Mouse (Mus musculus) myocyte (in vitro differentiated cells): ENCODE measurements around the gene Krt84. TPM values are rescaled to one million over a fixed set of nuclear protein-coding genes. Genes with fewer than 3 reads are reported as not detected.

Source experiments
- H3K27me3 ChIP-seq: one replicate; pipeline ENCODE4 v1.6.1; 2011; ENCODE audit not compliant: control insufficient read depth, insufficient read depth, insufficient read length
- H3K36me3 ChIP-seq: one replicate; pipeline ENCODE4 v1.6.1; 2011; ENCODE audit not compliant: control insufficient read depth, insufficient read depth
- H3K4me2 ChIP-seq: one replicate; pipeline ENCODE4 v1.6.1; 2011; ENCODE audit warnings: low read depth, control low read depth
- H3K4me3 ChIP-seq: one replicate; pipeline ENCODE4 v1.5.1; 2011; ENCODE audit warnings: mild to moderate bottlenecking, control low read depth, moderate library complexity
- H3K79me2 ChIP-seq: one replicate; pipeline ENCODE4 v1.6.1; 2011; ENCODE audit not compliant: control insufficient read depth, insufficient read depth
- H3ac ChIP-seq: one replicate; pipeline ENCODE4 v1.6.1; 2011; ENCODE audit not compliant: control insufficient read depth, insufficient read length
- CEBPB ChIP-seq: IDR thresholded peaks from 2 replicates; pipeline ENCODE4 v1.6.1; 2011; ENCODE audit warnings: mild to moderate bottlenecking, moderate library complexity; ENCODE audit not compliant: poor library complexity, insufficient read depth, severe bottlenecking
- E2F4 ChIP-seq: IDR thresholded peaks from one replicate; pipeline ENCODE4 v1.6.1; 2011; ENCODE audit warnings: mild to moderate bottlenecking, control low read depth, moderate library complexity; ENCODE audit not compliant: insufficient read depth
- MAX ChIP-seq: IDR thresholded peaks from one replicate; pipeline ENCODE4 v1.6.1; 2011; ENCODE audit warnings: low read depth, mild to moderate bottlenecking, control low read depth
- MYOD1 ChIP-seq, 3 experiments: IDR thresholded peaks; one replicate each; pipeline ENCODE4 v1.6.1; 2011; ENCODE audit warnings: control low read depth in 2 of 3, low read depth in 2 of 3, mild to moderate bottlenecking in 2 of 3, moderate library complexity in 1 of 3; ENCODE audit not compliant: insufficient read length in 2 of 3, control insufficient read depth in 1 of 3
- MYOG ChIP-seq, 3 experiments: IDR thresholded peaks; one replicate each; pipeline ENCODE4 v1.6.1; 2011; ENCODE audit warnings: control low read depth in 2 of 3, low read depth in 2 of 3, mild to moderate bottlenecking in 2 of 3; ENCODE audit not compliant: insufficient read length in 2 of 3, control insufficient read depth in 1 of 3, insufficient read depth in 1 of 3
- POLR2A ChIP-seq: IDR thresholded peaks from one replicate; pipeline ENCODE4 v1.6.1; 2011; ENCODE audit warnings: low read depth, mild to moderate bottlenecking, control low read depth, moderate library complexity; ENCODE audit not compliant: insufficient read length
- POLR2AphosphoS2 ChIP-seq: IDR thresholded peaks from one replicate; pipeline ENCODE4 v1.6.1; 2011; ENCODE audit warnings: low read depth, control low read depth; ENCODE audit not compliant: insufficient read length
- REST ChIP-seq: IDR thresholded peaks from one replicate; pipeline ENCODE4 v1.6.1; 2011; ENCODE audit warnings: mild to moderate bottlenecking, control low read depth, moderate library complexity; ENCODE audit not compliant: insufficient read depth, insufficient read length
- SRF ChIP-seq: IDR thresholded peaks from one replicate; pipeline ENCODE4 v1.6.1; 2011; ENCODE audit warnings: low read depth; ENCODE audit not compliant: control insufficient read depth, insufficient read length
- TCF12 ChIP-seq: IDR thresholded peaks from one replicate; pipeline ENCODE4 v1.6.1; 2011; ENCODE audit warnings: mild to moderate bottlenecking, control low read depth; ENCODE audit not compliant: poor library complexity, insufficient read depth, severe bottlenecking
- TCF3 ChIP-seq: IDR thresholded peaks from one replicate; pipeline ENCODE4 v1.6.1; 2011; ENCODE audit warnings: low read depth, control low read depth; ENCODE audit not compliant: insufficient read length
- USF1 ChIP-seq: IDR thresholded peaks from one replicate; pipeline ENCODE4 v1.6.1; 2011; ENCODE audit warnings: low read depth, mild to moderate bottlenecking, control low read depth, moderate library complexity
- polyA plus RNA-seq: library from polyadenylated mRNA; unstranded; fragments of >200 nt; fragmentation: generic; extraction: Trizol; gene quantifications from one replicate; pipeline ENCODE4 v1.2.1, GENCODE M21; 2012; ENCODE audit warnings: missing spikeins

Krt84 gene
- polyA plus RNA-seq, 1 experiment = not detected

GRCm38 (mm10) chr15:101544478-101544877, 11.9 kb upstream of the Krt84 start:
- Histone ChIP-seq H3K27me3 (peaks cover 39% of the 10 kb centered on the region), H3K79me2 (no peaks in the 10 kb centered on the region), H3K4me2 (no peak overlapping the region), H3ac (no peak overlapping the region), H3K4me3 (no peak overlapping the region), H3K36me3 (no peaks in the 10 kb centered on the region)
- TF ChIP-seq REST = no peak
- TF ChIP-seq TCF12 = no peak
- no peak for TF ChIP-seq POLR2A
- TF ChIP-seq USF1 = no peak
- TF ChIP-seq E2F4 = no peak
- TF ChIP-seq MYOD1 (IDR thresholded peaks at IDR 0.05; ENCODE audit: control insufficient read depth in 1 of 3, insufficient read length in 2 of 3, low read depth in 2 of 3) = no peak
- no peak for TF ChIP-seq SRF
- no peak for TF ChIP-seq MYOG (IDR thresholded peaks at IDR 0.05; ENCODE audit: control insufficient read depth in 1 of 3, insufficient read depth in 1 of 3, insufficient read length in 2 of 3, low read depth in 2 of 3)
- TF ChIP-seq CEBPB = no peak
- no peak for TF ChIP-seq TCF3
- TF ChIP-seq MAX = no peak
- no peak for TF ChIP-seq POLR2AphosphoS2

GRCm38 (mm10) chr15:101542543-101542942, 9.9 kb upstream of the Krt84 start:
- Histone ChIP-seq H3K4me2 (no peak overlapping the region), H3K4me3 (no peak overlapping the region), H3K79me2 (no peaks in the 10 kb centered on the region), H3ac (no peak overlapping the region), H3K36me3 (no peaks in the 10 kb centered on the region), H3K27me3 (peaks cover 26% of the 10 kb centered on the region)
- TF ChIP-seq USF1 = no peak
- no peak for TF ChIP-seq TCF12
- no peak for TF ChIP-seq E2F4
- no peak for TF ChIP-seq MAX
- TF ChIP-seq REST = no peak
- no peak for TF ChIP-seq MYOG (IDR thresholded peaks at IDR 0.05; ENCODE audit: control insufficient read depth in 1 of 3, insufficient read depth in 1 of 3, insufficient read length in 2 of 3, low read depth in 2 of 3)
- TF ChIP-seq POLR2AphosphoS2 = no peak
- no peak for TF ChIP-seq SRF
- TF ChIP-seq TCF3 = no peak
- no peak for TF ChIP-seq MYOD1 (IDR thresholded peaks at IDR 0.05; ENCODE audit: control insufficient read depth in 1 of 3, insufficient read length in 2 of 3, low read depth in 2 of 3)
- TF ChIP-seq POLR2A = no peak
- no peak for TF ChIP-seq CEBPB

GRCm38 (mm10) chr15:101538580-101538900, 5.9 kb upstream of the Krt84 start:
- Histone ChIP-seq H3K4me3 (no peak overlapping the region), H3K27me3 (peaks cover 36% of the 10 kb centered on the region), H3K79me2 (no peaks in the 10 kb centered on the region), H3K36me3 (no peaks in the 10 kb centered on the region), H3ac (no peak overlapping the region), H3K4me2 (no peak overlapping the region)
- TF ChIP-seq CEBPB (no peak), REST (no peak), MYOG (IDR thresholded peaks at IDR 0.05; ENCODE audit: control insufficient read depth in 1 of 3, insufficient read depth in 1 of 3, insufficient read length in 2 of 3, low read depth in 2 of 3) (no peak), MAX (no peak), MYOD1 (IDR thresholded peaks at IDR 0.05; ENCODE audit: control insufficient read depth in 1 of 3, insufficient read length in 2 of 3, low read depth in 2 of 3) (no peak), TCF12 (no peak), E2F4 (no peak), SRF (no peak), USF1 (no peak), POLR2AphosphoS2 (no peak)

- Histone ChIP-seq H3K4me3 (no peak overlapping the region), H3K27me3 (peaks cover 41% of the 10 kb centered on the region), H3ac (no peak overlapping the region), H3K79me2 (no peaks in the 10 kb centered on the region), H3K4me2 (no peak overlapping the region), H3K36me3 (no peaks in the 10 kb centered on the region)
- no peak for TF ChIP-seq TCF12
- TF ChIP-seq E2F4 = no peak
- no peak for TF ChIP-seq REST
Measured at GRCm38 (mm10) chr15:101537864-101538579, 5.4 kb upstream of the Krt84 start.

GRCm38 (mm10) chr15:101536054-101536850, 3.6 kb upstream of the Krt84 start:
- no peak overlapping the region for H3K4me3 ChIP-seq
- no peak overlapping the region for H3K4me2 ChIP-seq
- H3K27me3 ChIP-seq = peaks cover 39% of the 10 kb centered on the region
- no peaks in the 10 kb centered on the region for H3K79me2 ChIP-seq
- H3K36me3 ChIP-seq = no peaks in the 10 kb centered on the region
- no peak for TF ChIP-seq POLR2AphosphoS2
- TF ChIP-seq MYOD1 (IDR thresholded peaks at IDR 0.05; ENCODE audit: control insufficient read depth in 1 of 3, insufficient read length in 2 of 3, low read depth in 2 of 3) = no peak
- TF ChIP-seq TCF12 = no peak
- no peak for TF ChIP-seq REST
- no peak for TF ChIP-seq CEBPB
- no peak for TF ChIP-seq E2F4
- no peak overlapping the region for H3ac ChIP-seq
